Mouse (Mus musculus): ENCODE data around the gene Ttc23. TPM values are rescaled to one million over a fixed set of nuclear protein-coding genes. Genes with fewer than 3 reads are reported as not detected.

Gene Ttc23
- polyA plus RNA-seq, 1 experiment from 2014 or later: 5.4 TPM

- Histone ChIP-seq H3K9me3 (replicated peaks) (no peaks in the 10 kb centered on the region), H3K4me1 (no peaks in the 10 kb centered on the region), H3K4me3 (no peak overlapping the region), H3K36me3 (0 out of 2 replicates have a peak, but pooled peaks cover 7% of the 10 kb centered on the region), H3K27me3 (replicated peaks) (no peaks in the 10 kb centered on the region), H3K27ac (no peak overlapping the region), H3K4me2 (no peak overlapping the region), H3K9ac (no peak overlapping the region)
- 72% methylated on average over 4 of the region's 4 CpGs for WGBS (ENCODE audit: insufficient replicate concordance)
- ATAC-seq: no peak
Measured at GRCm38 (mm10) chr7:67728203-67728602, 81.0 kb downstream of the Ttc23 start.

- Histone ChIP-seq H3K36me3 (0 out of 2 replicates have a peak, but pooled peaks cover 7% of the 10 kb centered on the region), H3K27me3 (replicated peaks) (no peaks in the 10 kb centered on the region), H3K9me3 (replicated peaks) (no peaks in the 10 kb centered on the region), H3K4me3 (no peak overlapping the region), H3K4me2 (no peak overlapping the region), H3K27ac (no peak overlapping the region), H3K9ac (no peak overlapping the region), H3K4me1 (no peaks in the 10 kb centered on the region)
- ATAC-seq: no peak
- whole genome bisulfite sequencing (ENCODE audit: insufficient replicate concordance): 70% methylated on average over 4 of the region's 4 CpGs
Measured at GRCm38 (mm10) chr7:67728809-67729208, 81.6 kb downstream of the Ttc23 start.

GRCm38 (mm10) chr7:67730431-67731110 is 83.4 kb downstream of the Ttc23 start:
- Histone ChIP-seq H3K4me1 (no peaks in the 10 kb centered on the region), H3K9me3 (replicated peaks) (no peaks in the 10 kb centered on the region), H3K4me2 (no peak overlapping the region), H3K9ac (no peak overlapping the region), H3K4me3 (no peak overlapping the region), H3K36me3 (0 out of 2 replicates have a peak, but pooled peaks cover 7% of the 10 kb centered on the region), H3K27me3 (replicated peaks) (0 out of 2 replicates have a peak, but pooled peaks cover 4% of the 10 kb centered on the region), H3K27ac (no peak overlapping the region)
- 57% methylated on average over 5 of the region's 5 CpGs for WGBS (ENCODE audit: insufficient replicate concordance)
- ATAC-seq: no peak

- no peaks in the 10 kb centered on the region for H3K9me3 ChIP-seq (replicated peaks)
- H3K4me2 ChIP-seq: no peak overlapping the region
- 56% methylated on average over 4 of the region's 4 CpGs for WGBS (ENCODE audit: insufficient replicate concordance)
- H3K27ac ChIP-seq: no peak overlapping the region
- H3K4me1 ChIP-seq: no peaks in the 10 kb centered on the region
- no peak overlapping the region for H3K4me3 ChIP-seq
- no peak overlapping the region for H3K9ac ChIP-seq
- 0 out of 2 replicates have a peak, but pooled peaks cover 4% of the 10 kb centered on the region for H3K27me3 ChIP-seq (replicated peaks)
- H3K36me3 ChIP-seq: 0 out of 2 replicates have a peak, but pooled peaks cover 7% of the 10 kb centered on the region
- ATAC-seq: no peak
Measured at GRCm38 (mm10) chr7:67732276-67732675, 85.1 kb downstream of the Ttc23 start.

- no peaks in the 10 kb centered on the region for H3K9me3 ChIP-seq (replicated peaks)
- no peak overlapping the region for H3K4me2 ChIP-seq
- no peaks in the 10 kb centered on the region for H3K27me3 ChIP-seq (replicated peaks)
- H3K4me3 ChIP-seq: no peak overlapping the region
- H3K27ac ChIP-seq: no peak overlapping the region
- H3K4me1 ChIP-seq: 0 out of 2 replicates have a peak, but pooled peaks cover 5% of the 10 kb centered on the region
- H3K36me3 ChIP-seq: no peaks in the 10 kb centered on the region
- ATAC-seq: no peak
- 79% methylated on average over 4 of the region's 4 CpGs for WGBS (ENCODE audit: insufficient replicate concordance)
- H3K9ac ChIP-seq: no peak overlapping the region
Measured at GRCm38 (mm10) chr7:67740382-67740781, 93.2 kb downstream of the Ttc23 start.

- ATAC-seq: no peak
- Histone ChIP-seq H3K27me3 (replicated peaks) (no peaks in the 10 kb centered on the region), H3K9me3 (replicated peaks) (no peaks in the 10 kb centered on the region), H3K36me3 (no peaks in the 10 kb centered on the region), H3K4me1 (0 out of 2 replicates have a peak, but pooled peaks cover 5% of the 10 kb centered on the region), H3K9ac (no peak overlapping the region), H3K27ac (no peak overlapping the region), H3K4me2 (no peak overlapping the region), H3K4me3 (no peak overlapping the region)
- WGBS (ENCODE audit: insufficient replicate concordance): 79% methylated on average over 5 of the region's 5 CpGs
Measured at GRCm38 (mm10) chr7:67740796-67741195, 93.6 kb downstream of the Ttc23 start.

GRCm38 (mm10) chr7:67741706-67742105 is 94.5 kb downstream of the Ttc23 start:
- H3K4me2 ChIP-seq: no peak overlapping the region
- 0 out of 2 replicates have a peak, but pooled peaks cover 5% of the 10 kb centered on the region for H3K4me1 ChIP-seq
- H3K27me3 ChIP-seq (replicated peaks): no peaks in the 10 kb centered on the region
- 65% methylated on average over 7 of the region's 7 CpGs for WGBS (ENCODE audit: insufficient replicate concordance)
- ATAC-seq: no peak
- no peak overlapping the region for H3K9ac ChIP-seq
- no peaks in the 10 kb centered on the region for H3K36me3 ChIP-seq
- no peak overlapping the region for H3K4me3 ChIP-seq
- no peak overlapping the region for H3K27ac ChIP-seq
- no peaks in the 10 kb centered on the region for H3K9me3 ChIP-seq (replicated peaks)

GRCm38 (mm10) chr7:67747731-67748305 is 100.6 kb downstream of the Ttc23 start:
- no peaks in the 10 kb centered on the region for H3K4me1 ChIP-seq
- H3K36me3 ChIP-seq: no peaks in the 10 kb centered on the region
- H3K27ac ChIP-seq: no peak overlapping the region
- no peak overlapping the region for H3K4me2 ChIP-seq
- no peak overlapping the region for H3K9ac ChIP-seq
- H3K9me3 ChIP-seq (replicated peaks): no peaks in the 10 kb centered on the region
- peaks cover 16% of the 10 kb centered on the region; the same call in 1 of the 2 replicates for H3K27me3 ChIP-seq (replicated peaks)
- ATAC-seq: no peak
- no peak overlapping the region for H3K4me3 ChIP-seq
- 60% methylated on average over 4 of the region's 4 CpGs for WGBS (ENCODE audit: insufficient replicate concordance)

GRCm38 (mm10) chr7:67749441-67750239 is 102.4 kb downstream of the Ttc23 start:
- Histone ChIP-seq H3K9me3 (replicated peaks) (no peaks in the 10 kb centered on the region), H3K4me3 (no peak overlapping the region), H3K27ac (no peak overlapping the region), H3K9ac (no peak overlapping the region), H3K36me3 (no peaks in the 10 kb centered on the region), H3K4me2 (no peak overlapping the region), H3K27me3 (replicated peaks) (peaks cover 20% of the 10 kb centered on the region; the same call in 1 of the 2 replicates), H3K4me1 (no peaks in the 10 kb centered on the region)
- ATAC-seq: no peak
- WGBS (ENCODE audit: insufficient replicate concordance): 80% methylated on average over 4 of the region's 4 CpGs

GRCm38 (mm10) chr7:67754606-67755005 is 107.4 kb downstream of the Ttc23 start:
- Histone ChIP-seq H3K27ac (no peak overlapping the region), H3K4me3 (no peak overlapping the region)
- WGBS (ENCODE audit: insufficient replicate concordance): 63% methylated on average over 11 of the region's 11 CpGs

GRCm38 (mm10) chr7:67755366-67755765 is 108.2 kb downstream of the Ttc23 start:
- WGBS (ENCODE audit: insufficient replicate concordance): 74% methylated on average over 7 of the region's 7 CpGs
- no peak overlapping the region for H3K27ac ChIP-seq
- H3K4me3 ChIP-seq: no peak overlapping the region
- H3K36me3 ChIP-seq: no peaks in the 10 kb centered on the region
- no peak overlapping the region for H3K4me2 ChIP-seq
- H3K27me3 ChIP-seq (replicated peaks): peaks cover 66% of the 10 kb centered on the region
- no peaks in the 10 kb centered on the region for H3K9me3 ChIP-seq (replicated peaks)
- peaks cover 15% of the 10 kb centered on the region for H3K4me1 ChIP-seq
- H3K9ac ChIP-seq: no peak overlapping the region
- no peak for ATAC-seq

More at GRCm38 (mm10) chr7:67754606-67755005, 107.4 kb downstream of the Ttc23 start:
- H3K4me2 ChIP-seq: no peak overlapping the region
- H3K36me3 ChIP-seq: no peaks in the 10 kb centered on the region
- peaks cover 13% of the 10 kb centered on the region for H3K4me1 ChIP-seq
- ATAC-seq: no peak
- no peaks in the 10 kb centered on the region for H3K9me3 ChIP-seq (replicated peaks)
- peaks cover 59% of the 10 kb centered on the region for H3K27me3 ChIP-seq (replicated peaks)
- no peak overlapping the region for H3K9ac ChIP-seq

GRCm38 (mm10) chr7:67756636-67757035 is 109.4 kb downstream of the Ttc23 start:
- WGBS (ENCODE audit: insufficient replicate concordance): 68% methylated on average over 5 of the region's 5 CpGs
- Histone ChIP-seq H3K36me3 (no peaks in the 10 kb centered on the region), H3K9ac (no peak overlapping the region), H3K4me2 (no peak overlapping the region), H3K4me1 (peaks cover 15% of the 10 kb centered on the region), H3K27ac (no peak overlapping the region), H3K9me3 (replicated peaks) (no peaks in the 10 kb centered on the region), H3K4me3 (no peak overlapping the region), H3K27me3 (replicated peaks) (peaks cover 66% of the 10 kb centered on the region)
- ATAC-seq: no peak

Measured in liver, embryonic 12.5 days (tissue).